Mouse (Mus musculus) heart, embryonic 14.5 days (tissue): ENCODE measurements around the gene Fyn. TPM values are rescaled to one million over a fixed set of nuclear protein-coding genes. Genes with fewer than 3 reads are reported as not detected.

ENCODE experiments used
- ATAC-seq: fragments of 200-750 bp; cut with Nextera tagmentation; 2 replicates; pipeline ENCODE4 v1.8.0; 2017; ENCODE audit warnings: low read depth, moderate TSS enrichment; ENCODE audit not compliant: insufficient number of reproducible peaks, insufficient read depth, low FRiP score
- H3K27ac ChIP-seq, 2 experiments: fragments of 200-500 bp in 1 of 2; fragments of 300-500 bp in 1 of 2; sonication (generic) in 1 of 2; replicated peaks in 1 of 2; 2 replicates each; pipeline ENCODE4 v1.5.1; 2012 to 2014; ENCODE audit warnings: low read depth in 2 of 2, low read length in 2 of 2, control low read depth in 1 of 2, mild to moderate bottlenecking in 1 of 2, mixed read lengths in 1 of 2; ENCODE audit not compliant: control insufficient read depth in 1 of 2, insufficient read depth in 1 of 2
- H3K27me3 ChIP-seq: fragments of 300-500 bp; sonication (generic); 2 replicates; pipeline ENCODE4 v1.6.1; 2014; ENCODE audit warnings: mild to moderate bottlenecking, low read length, control low read depth; ENCODE audit not compliant: control insufficient read depth, insufficient read depth
- H3K36me3 ChIP-seq: fragments of 300-500 bp; sonication (generic); 2 replicates; pipeline ENCODE4 v1.6.1; 2014; ENCODE audit warnings: mild to moderate bottlenecking, control low read depth, low read length, mixed read lengths; ENCODE audit not compliant: control insufficient read depth, insufficient read depth
- H3K4me1 ChIP-seq, 2 experiments: fragments of 200-500 bp in 1 of 2; fragments of 300-500 bp in 1 of 2; sonication (generic) in 1 of 2; 2 replicates each; pipeline ENCODE4 v1.6.1; 2012 to 2014; ENCODE audit warnings: low read length in 2 of 2, control low read depth in 1 of 2, mixed read lengths in 1 of 2; ENCODE audit not compliant: control insufficient read depth in 2 of 2, insufficient read depth in 2 of 2
- H3K4me2 ChIP-seq: fragments of 300-500 bp; sonication (generic); 2 replicates; pipeline ENCODE4 v1.6.1; 2014; ENCODE audit warnings: mild to moderate bottlenecking, low read length
- H3K4me3 ChIP-seq, 2 experiments: fragments of 200-500 bp in 1 of 2; fragments of 300-500 bp in 1 of 2; sonication (generic) in 1 of 2; 2 replicates each; pipeline ENCODE4 v1.5.1; 2012 to 2014; ENCODE audit warnings: low read length in 2 of 2, mild to moderate bottlenecking in 2 of 2, control low read depth in 1 of 2, low read depth in 1 of 2, moderate library complexity in 1 of 2; ENCODE audit not compliant: control insufficient read depth in 1 of 2, insufficient read depth in 1 of 2
- H3K9ac ChIP-seq: fragments of 300-500 bp; sonication (generic); 2 replicates; pipeline ENCODE4 v1.6.1; 2014; ENCODE audit warnings: mild to moderate bottlenecking, low read length
- H3K9me3 ChIP-seq: fragments of 300-500 bp; sonication (generic); 2 replicates; pipeline ENCODE4 v1.6.1; 2016; ENCODE audit warnings: low read length, control low read depth; ENCODE audit not compliant: control insufficient read depth
- WGBS: fragments of 180-500 bp; shearing (Covaris S2); extraction: QIAGEN DNeasy Blood & Tissue Kit; methylation state at CpG from one replicate; pipeline ENCODE4 v1.1.7; 2014; 5-methylcytosine and 5-hydroxymethylcytosine counted together
- polyA plus RNA-seq: library from polyadenylated mRNA; unstranded; fragments of >200 nt; fragmentation: Nextera tagmentation; extraction: Ambion mirVana; gene quantifications from 2 replicates; pipeline ENCODE4 v1.2.1, GENCODE M21; 2014

Fyn gene
- polyA plus RNA-seq, 1 experiment from 2014 or later, result 20.3 TPM

DNA sequence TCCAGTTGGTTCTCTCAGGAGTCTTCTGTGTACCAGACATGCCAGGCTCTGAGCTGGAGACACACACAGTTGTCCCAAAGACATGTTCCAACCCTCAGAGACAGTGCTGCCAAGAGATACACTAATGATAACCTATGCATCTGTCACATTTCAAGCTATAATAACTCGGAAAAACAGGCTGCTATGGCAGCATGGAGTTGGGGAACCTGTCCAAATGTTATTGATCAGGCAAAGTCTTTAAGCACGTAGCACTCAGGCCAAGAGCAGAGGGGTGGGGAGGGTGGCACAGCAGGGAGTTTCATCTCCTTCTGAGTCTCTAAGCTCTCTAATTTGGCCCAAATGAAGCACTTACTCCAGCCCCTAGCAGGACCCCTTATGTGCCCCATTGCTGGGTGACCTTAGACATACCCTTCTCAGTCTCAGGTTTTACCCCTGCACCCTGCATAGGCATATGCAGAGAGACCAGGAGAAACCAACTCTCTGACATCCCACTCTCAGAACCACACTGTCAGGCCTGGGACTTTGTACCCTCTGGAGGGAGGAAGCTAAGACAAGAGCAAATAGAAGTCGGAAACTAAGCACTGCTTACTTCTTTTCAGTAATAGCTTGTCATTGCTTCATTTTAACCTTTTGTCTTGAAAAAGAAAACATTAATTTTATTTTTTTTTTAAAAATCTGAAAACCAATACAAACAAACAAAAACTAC lies 178.9 kb downstream of the Fyn start:
- peaks cover 20% of the 10 kb centered on the region for H3K36me3 ChIP-seq
- H3K9me3 ChIP-seq, result no peaks in the 10 kb centered on the region
- peaks cover 10 to 21% of the 10 kb centered on the region in 2 experiments for H3K4me1 ChIP-seq
- H3K27ac ChIP-seq, result no peak overlapping the region
- H3K27me3 ChIP-seq, result no peaks in the 10 kb centered on the region
- 88% methylated on average over 3 of the region's 3 CpGs for WGBS
- H3K4me2 ChIP-seq, result no peak overlapping the region
- ATAC-seq, result no peak
- no peak overlapping the region for H3K4me3 ChIP-seq
- no peak overlapping the region for H3K9ac ChIP-seq

DNA sequence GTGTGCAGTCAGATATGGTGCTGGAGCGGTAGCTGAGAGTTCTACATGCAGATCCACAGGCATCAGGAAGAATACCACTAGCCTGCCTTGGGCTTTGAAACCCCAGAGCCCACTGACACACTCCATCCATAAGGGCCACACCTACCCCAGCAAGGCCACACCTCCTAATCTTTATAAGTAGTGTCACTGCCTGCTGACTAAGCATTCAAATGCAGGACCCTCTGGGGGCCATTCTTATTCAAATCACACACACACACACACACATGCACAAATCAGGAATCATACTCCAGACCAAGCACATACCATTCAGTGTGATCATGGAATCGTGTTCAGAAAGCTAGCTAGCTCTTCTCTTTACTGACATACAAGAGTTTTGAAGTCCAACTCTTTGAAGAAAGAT lies 182.1 kb downstream of the Fyn start:
- peaks cover 16% of the 10 kb centered on the region for H3K36me3 ChIP-seq
- no peak overlapping the region for H3K9ac ChIP-seq
- H3K9me3 ChIP-seq, result no peaks in the 10 kb centered on the region
- peaks cover 26 to 31% of the 10 kb centered on the region in 2 experiments for H3K4me1 ChIP-seq
- H3K4me3 ChIP-seq, result no peak overlapping the region
- H3K4me2 ChIP-seq, result no peak overlapping the region
- WGBS, result 97% methylated on average over 2 of the region's 2 CpGs
- ATAC-seq, result no peak
- no peaks in the 10 kb centered on the region for H3K27me3 ChIP-seq
- no peak overlapping the region for H3K27ac ChIP-seq

DNA sequence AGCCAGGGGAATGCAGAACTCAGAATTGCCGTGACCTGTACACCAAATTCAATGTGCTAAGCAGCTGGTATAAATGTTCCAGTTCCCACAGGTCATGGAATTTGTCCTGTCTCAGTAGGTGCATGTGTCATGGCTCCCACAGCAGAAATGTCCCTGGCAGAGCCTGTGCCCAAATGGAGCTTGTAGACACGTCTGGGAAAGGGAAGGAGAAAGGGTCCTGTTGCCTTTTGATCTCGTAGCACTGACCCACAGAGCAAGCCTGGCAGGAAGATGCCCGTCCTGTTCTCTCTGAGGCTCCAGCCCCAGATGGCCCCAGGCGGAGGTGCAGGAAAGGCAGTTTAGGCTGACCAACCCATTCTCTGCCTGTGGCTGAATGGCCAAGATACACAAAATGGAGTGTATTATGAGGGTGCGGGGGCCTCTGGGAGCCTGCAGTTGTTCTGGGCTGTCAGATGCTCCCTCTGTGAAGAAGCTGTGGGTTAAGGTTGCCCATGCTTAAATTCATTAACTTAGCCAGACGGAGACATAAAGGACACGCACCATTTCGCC lies 183.1 kb downstream of the Fyn start:
- no peak overlapping the region for H3K9ac ChIP-seq
- no peak overlapping the region for H3K4me2 ChIP-seq
- ATAC-seq, result no peak

DNA sequence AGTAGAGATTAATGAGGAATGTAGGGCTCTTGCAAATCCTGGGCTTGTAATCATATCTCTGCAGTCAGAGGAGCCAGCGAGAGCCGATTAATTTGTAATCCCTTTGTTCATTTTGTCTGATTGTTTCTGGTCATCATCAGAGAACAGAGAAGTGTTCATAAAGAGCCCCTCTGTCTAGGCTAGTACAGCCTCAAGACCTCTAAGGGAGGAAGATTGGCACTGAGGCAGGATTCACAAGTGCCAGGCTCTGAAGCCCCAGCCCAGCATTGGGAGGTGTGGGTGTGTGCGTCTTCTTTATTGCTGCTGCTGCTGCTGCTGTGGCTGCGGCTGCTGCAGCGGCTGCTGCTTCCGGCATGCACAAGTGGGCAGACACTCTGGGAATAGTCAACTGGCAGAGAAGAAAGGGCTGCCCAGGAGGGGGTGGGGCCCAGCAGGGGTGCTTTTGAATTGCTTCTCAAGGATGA lies 183.7 kb downstream of the Fyn start:
- WGBS, result 11% methylated on average over 6 of the region's 6 CpGs
- peak overlapping the region; percentile 32; the same call in 1 of the 2 replicates for H3K9ac ChIP-seq
- no peak for ATAC-seq
- H3K27ac ChIP-seq, result peak overlapping the region; percentile 8 to 33; a peak in 2 of 4 replicates
- peak overlapping the region; percentile 42 for H3K4me2 ChIP-seq
- H3K36me3 ChIP-seq, result peaks cover 9% of the 10 kb centered on the region; the same call in 1 of the 2 replicates
- no peaks in the 10 kb centered on the region for H3K27me3 ChIP-seq
- H3K9me3 ChIP-seq, result no peaks in the 10 kb centered on the region
- peaks cover 30 to 43% of the 10 kb centered on the region in 2 experiments for H3K4me1 ChIP-seq
- no peak overlapping the region for H3K4me3 ChIP-seq

More for the DNA sequence above, 183.1 kb downstream of the Fyn start:
- no peak overlapping the region for H3K4me3 ChIP-seq
- peaks cover 16% of the 10 kb centered on the region for H3K36me3 ChIP-seq
- no peaks in the 10 kb centered on the region for H3K27me3 ChIP-seq
- H3K27ac ChIP-seq, result peak overlapping the region in 1 of 2 experiments; percentile 33; a peak in 1 of 4 replicates
- H3K4me1 ChIP-seq, result peaks cover 28 to 41% of the 10 kb centered on the region in 2 experiments
- H3K9me3 ChIP-seq, result no peaks in the 10 kb centered on the region
- WGBS, result 79% methylated on average over 9 of the region's 9 CpGs

DNA sequence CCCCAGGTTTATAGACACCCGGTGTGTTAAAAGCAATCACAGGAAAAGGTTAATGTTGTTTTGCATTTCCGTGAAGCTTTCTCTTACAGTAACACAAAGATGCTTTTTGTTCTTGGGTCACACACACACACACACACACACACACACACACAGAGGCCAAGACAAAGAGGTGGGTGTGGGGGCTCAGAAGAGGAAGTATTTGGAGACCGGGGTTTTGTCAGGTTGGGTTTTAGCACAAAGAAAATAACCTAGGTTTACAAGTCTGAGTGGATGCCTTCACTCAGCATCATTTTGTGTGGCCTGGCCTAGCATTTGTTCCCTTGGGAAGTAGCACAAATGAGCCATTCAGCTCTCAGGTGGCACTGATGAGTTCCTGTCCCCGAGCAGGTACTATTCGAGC lies 184.2 kb downstream of the Fyn start:
- no peak overlapping the region for H3K9ac ChIP-seq
- 66% methylated on average over 5 of the region's 5 CpGs for WGBS
- no peaks in the 10 kb centered on the region for H3K9me3 ChIP-seq
- no peak overlapping the region for H3K27ac ChIP-seq
- H3K36me3 ChIP-seq, result 0 out of 2 replicates have a peak, but pooled peaks cover 9% of the 10 kb centered on the region
- H3K4me1 ChIP-seq, result peaks cover 34 to 48% of the 10 kb centered on the region in 2 experiments
- no peak overlapping the region for H3K4me3 ChIP-seq
- no peak overlapping the region for H3K4me2 ChIP-seq
- no peaks in the 10 kb centered on the region for H3K27me3 ChIP-seq
- no peak for ATAC-seq

DNA sequence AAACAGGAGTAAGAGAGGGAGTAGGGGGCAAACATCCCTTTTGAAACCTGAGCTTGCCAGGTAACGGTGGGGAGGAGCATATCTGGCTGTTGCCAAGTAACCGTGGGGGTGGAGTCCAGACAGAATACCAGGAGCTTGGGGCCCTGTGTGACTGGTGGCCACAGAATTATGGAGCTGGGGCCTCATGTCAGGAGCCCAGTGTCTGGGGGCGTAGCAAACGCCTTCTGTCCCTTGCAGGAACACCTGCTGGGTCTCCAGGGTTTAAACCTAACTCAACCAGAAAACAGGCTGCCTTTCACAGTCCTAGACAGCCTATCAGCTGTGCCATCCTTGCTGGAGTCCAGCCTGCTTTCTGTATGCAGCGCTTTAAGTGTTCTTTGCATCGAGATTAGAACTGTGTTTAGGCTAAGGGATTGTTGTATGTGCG lies 186.6 kb downstream of the Fyn start:
- no peaks in the 10 kb centered on the region for H3K9me3 ChIP-seq
- ATAC-seq, result no peak
- no peak overlapping the region for H3K9ac ChIP-seq
- H3K4me3 ChIP-seq, result no peak overlapping the region
- H3K27me3 ChIP-seq, result no peaks in the 10 kb centered on the region
- peak overlapping the region; percentile 49 to 65 for H3K27ac ChIP-seq
- peak overlapping the region; percentile 24 for H3K4me2 ChIP-seq
- WGBS, result 21% methylated on average over 7 of the region's 7 CpGs
- 0 out of 2 replicates have a peak, but pooled peaks cover 9% of the 10 kb centered on the region for H3K36me3 ChIP-seq
- H3K4me1 ChIP-seq, result peaks cover 47 to 65% of the 10 kb centered on the region in 2 experiments

DNA sequence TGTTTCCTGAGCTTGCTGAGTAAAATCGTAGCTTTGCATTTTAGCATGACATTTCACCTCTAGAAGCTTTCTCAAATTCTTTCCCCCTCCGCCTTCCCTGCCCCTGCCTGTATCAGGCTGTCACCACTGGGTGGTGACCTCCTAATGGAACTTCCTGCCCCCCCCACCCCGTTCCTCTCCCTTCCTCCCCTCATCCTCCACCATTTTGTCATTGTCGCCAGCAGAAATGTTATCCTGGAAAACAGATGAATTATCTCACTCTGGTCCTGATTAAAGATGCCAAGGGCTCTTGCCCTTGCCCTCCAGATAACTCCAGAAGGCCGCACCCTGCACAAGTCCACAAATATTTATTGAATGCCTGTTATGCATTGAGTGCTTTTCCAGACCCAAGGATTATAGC lies 187.1 kb downstream of the Fyn start:
- no peak overlapping the region for H3K4me3 ChIP-seq
- peaks cover 47 to 65% of the 10 kb centered on the region in 2 experiments for H3K4me1 ChIP-seq
- no peak overlapping the region for H3K9ac ChIP-seq
- 13% methylated on average over 5 of the region's 5 CpGs for WGBS
- no peak for ATAC-seq
- no peaks in the 10 kb centered on the region for H3K9me3 ChIP-seq
- peak overlapping the region; percentile 24 for H3K4me2 ChIP-seq
- peak overlapping the region; percentile 49 to 65 for H3K27ac ChIP-seq
- H3K27me3 ChIP-seq, result no peaks in the 10 kb centered on the region
- H3K36me3 ChIP-seq, result 0 out of 2 replicates have a peak, but pooled peaks cover 9% of the 10 kb centered on the region
